Mouse (Mus musculus): ENCODE data around the gene Kif5c. TPM values are rescaled to one million over a fixed set of nuclear protein-coding genes. Genes with fewer than 3 reads are reported as not detected.

The Kif5c gene
- polyA plus RNA-seq, 1 experiment from 2014 or later = 11.3 TPM

DNA sequence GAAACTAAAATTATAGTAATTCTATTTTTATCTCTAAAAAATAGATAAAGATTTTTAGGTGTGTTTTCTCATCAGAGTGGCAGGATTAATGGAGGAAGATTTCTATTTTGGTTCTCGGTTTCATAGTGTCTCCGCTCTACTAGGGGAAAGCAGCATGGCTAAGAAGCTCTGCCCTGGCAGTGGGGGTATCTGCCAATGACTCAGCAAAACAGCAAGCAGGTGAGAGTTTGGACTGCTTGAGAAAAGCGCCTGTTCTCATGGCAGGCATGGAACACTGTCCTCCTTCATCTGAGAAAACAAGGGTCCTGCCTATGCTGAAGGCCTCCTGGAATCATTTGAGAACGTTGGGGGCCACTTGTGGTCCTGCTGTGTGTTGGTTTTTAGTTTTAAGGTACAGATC is 156.1 kb downstream of the Kif5c start:
- H3K27ac ChIP-seq (ENCODE audit: low read depth) = no peak overlapping the region
- 0 out of 2 replicates have a peak, but pooled peaks cover 3% of the 10 kb centered on the region for H3K4me1 ChIP-seq (replicated peaks; ENCODE audit: control insufficient read depth, insufficient read depth, low read length)
- H3K9me3 ChIP-seq (ENCODE audit: control insufficient read depth, low read length) = no peaks in the 10 kb centered on the region
- no peaks in the 10 kb centered on the region for H3K27me3 ChIP-seq (replicated peaks; ENCODE audit: control insufficient read depth, insufficient read depth, low read length)
- 83% methylated on average over 4 of the region's 4 CpGs for WGBS
- H3K9ac ChIP-seq (ENCODE audit: low read length) = no peak overlapping the region
- no peaks in the 10 kb centered on the region for H3K36me3 ChIP-seq (ENCODE audit: control insufficient read depth, insufficient read depth, low read length)
- H3K4me2 ChIP-seq (ENCODE audit: low read length) = no peak overlapping the region
- ATAC-seq (replicated peaks; ENCODE audit: low FRiP score, low TSS enrichment, low read depth) (no peak), DNase-seq (ENCODE audit: low spot score) (no peak)
- H3K4me3 ChIP-seq (ENCODE audit: low read depth, low read length) = no peak overlapping the region

DNA sequence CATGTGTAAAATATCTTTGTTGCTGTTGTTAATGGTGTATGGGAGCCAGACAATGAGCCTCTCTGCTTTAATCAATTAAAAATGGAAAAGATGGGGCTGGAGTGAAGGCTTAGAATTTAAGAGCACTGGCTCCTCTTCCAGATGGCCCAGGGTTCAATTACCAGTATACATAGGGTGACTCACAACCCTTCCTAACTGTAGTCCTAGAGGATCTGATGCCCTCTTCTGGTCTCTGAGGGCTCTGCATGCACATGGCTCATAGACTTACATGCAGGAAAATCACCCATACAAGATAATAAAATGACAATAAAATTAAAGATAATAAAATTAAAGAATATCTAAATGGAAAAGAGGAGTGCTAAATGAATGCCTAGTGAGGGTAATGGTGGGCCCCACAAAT is 156.6 kb downstream of the Kif5c start:
- 0 out of 2 replicates have a peak, but pooled peaks cover 3% of the 10 kb centered on the region for H3K4me1 ChIP-seq (replicated peaks; ENCODE audit: control insufficient read depth, insufficient read depth, low read length)
- no peak overlapping the region for H3K27ac ChIP-seq (ENCODE audit: low read depth)
- H3K9ac ChIP-seq (ENCODE audit: low read length) = no peak overlapping the region
- H3K9me3 ChIP-seq (ENCODE audit: control insufficient read depth, low read length) = no peaks in the 10 kb centered on the region
- H3K27me3 ChIP-seq (replicated peaks; ENCODE audit: control insufficient read depth, insufficient read depth, low read length) = no peaks in the 10 kb centered on the region
- H3K4me3 ChIP-seq (ENCODE audit: low read depth, low read length) = no peak overlapping the region
- no peak overlapping the region for H3K4me2 ChIP-seq (ENCODE audit: low read length)
- no peak for ATAC-seq (replicated peaks; ENCODE audit: low FRiP score, low TSS enrichment, low read depth)
- no peaks in the 10 kb centered on the region for H3K36me3 ChIP-seq (ENCODE audit: control insufficient read depth, insufficient read depth, low read length)
- no peak for DNase-seq (ENCODE audit: low spot score)

DNA sequence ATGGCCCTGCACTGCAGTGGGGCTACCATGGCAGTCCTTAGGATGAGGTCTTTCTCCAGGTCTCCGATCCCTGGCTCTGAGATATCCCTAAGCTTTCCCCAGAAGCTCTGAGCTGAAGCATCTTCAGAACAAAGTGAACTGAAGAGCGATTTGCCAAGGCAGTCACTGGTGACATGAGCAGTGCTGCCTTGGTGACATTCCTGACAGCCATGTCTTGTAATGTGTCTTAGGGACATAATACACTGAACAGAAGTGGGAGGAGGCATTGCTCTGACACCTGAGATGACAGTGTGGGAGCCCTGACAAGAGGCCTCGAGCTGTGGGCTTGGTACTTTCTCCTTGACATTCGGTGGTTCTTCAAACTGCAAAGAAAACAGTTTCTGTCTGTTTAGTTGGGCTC is 157.3 kb downstream of the Kif5c start:
- 81% methylated on average over 4 of the region's 4 CpGs for WGBS
- Histone ChIP-seq H3K27ac (ENCODE audit: low read depth) (no peak overlapping the region), H3K9ac (ENCODE audit: low read length) (no peak overlapping the region), H3K27me3 (replicated peaks; ENCODE audit: control insufficient read depth, insufficient read depth, low read length) (no peaks in the 10 kb centered on the region), H3K36me3 (ENCODE audit: control insufficient read depth, insufficient read depth, low read length) (no peaks in the 10 kb centered on the region), H3K4me2 (ENCODE audit: low read length) (no peak overlapping the region), H3K4me3 (ENCODE audit: low read depth, low read length) (no peak overlapping the region), H3K9me3 (ENCODE audit: control insufficient read depth, low read length) (no peaks in the 10 kb centered on the region), H3K4me1 (replicated peaks; ENCODE audit: control insufficient read depth, insufficient read depth, low read length) (no peaks in the 10 kb centered on the region)
- DNase-seq (ENCODE audit: low spot score) = no peak
- ATAC-seq (replicated peaks; ENCODE audit: low FRiP score, low TSS enrichment, low read depth) = no peak

- H3K27me3 ChIP-seq (replicated peaks; ENCODE audit: control insufficient read depth, insufficient read depth, low read length) = peaks cover 29% of the 10 kb centered on the region
- peak; percentile 85 for ATAC-seq (replicated peaks; ENCODE audit: low FRiP score, low TSS enrichment, low read depth)
- no peak within 1 kb of the TSS for H3K27ac ChIP-seq (ENCODE audit: low read depth)
- WGBS = under 1% methylated on average over 77 of the region's 79 CpGs
- no peaks in the 10 kb centered on the region for H3K36me3 ChIP-seq (ENCODE audit: control insufficient read depth, insufficient read depth, low read length)
- DNase-seq (ENCODE audit: low spot score) = peak; percentile 76
- H3K9ac ChIP-seq (ENCODE audit: low read length) = peak within 1 kb of the TSS; percentile 54
- peak within 1 kb of the TSS; percentile 100 for H3K4me2 ChIP-seq (ENCODE audit: low read length)
- no peaks in the 10 kb centered on the region for H3K9me3 ChIP-seq (ENCODE audit: control insufficient read depth, low read length)
- no peaks in the 10 kb centered on the region for H3K4me1 ChIP-seq (replicated peaks; ENCODE audit: control insufficient read depth, insufficient read depth, low read length)
- H3K4me3 ChIP-seq (ENCODE audit: low read depth, low read length) = peak within 1 kb of the TSS; percentile 57
Measured at GRCm38 (mm10) chr2:49787376-49788050, 168.4 kb downstream of the Kif5c start, which contains the start of gene Lypd6b. Gene Lypd6b (plus strand): TSS chr2:49787688.

DNA sequence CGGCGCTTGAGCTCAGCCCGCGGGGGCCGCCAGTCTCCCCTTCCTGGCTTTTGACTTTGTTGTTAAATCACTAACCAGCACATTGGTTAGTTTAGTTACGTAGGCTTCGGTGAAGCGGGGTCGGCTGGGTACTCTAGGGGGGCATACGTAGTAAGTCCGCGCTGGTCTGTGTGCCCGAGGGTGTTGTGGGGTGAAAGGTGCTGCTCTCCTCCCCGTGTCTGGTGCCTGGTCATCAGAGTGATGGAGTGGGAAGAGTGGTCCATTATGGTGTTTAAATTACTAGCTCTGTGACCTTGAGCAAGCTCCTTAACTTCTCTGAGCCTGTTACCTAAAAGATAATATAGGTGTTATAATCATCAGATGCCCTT is 168.9 kb downstream of the Kif5c start:
- no peaks in the 10 kb centered on the region for H3K9me3 ChIP-seq (ENCODE audit: control insufficient read depth, low read length)
- 1% methylated on average over 14 of the region's 14 CpGs for WGBS

GRCm38 (mm10) chr2:49788643-49789042 is 169.5 kb downstream of the Kif5c start:
- ATAC-seq (replicated peaks; ENCODE audit: low FRiP score, low TSS enrichment, low read depth) = no peak
- 26% methylated on average over 3 of the region's 3 CpGs for WGBS
- H3K4me3 ChIP-seq (ENCODE audit: low read depth, low read length) = no peak overlapping the region

More for the DNA sequence above, 168.9 kb downstream of the Kif5c start:
- ATAC-seq (replicated peaks; ENCODE audit: low FRiP score, low TSS enrichment, low read depth) = 0 out of 2 replicates have a peak, but pooled peaks have one; percentile 19
- no peaks in the 10 kb centered on the region for H3K36me3 ChIP-seq (ENCODE audit: control insufficient read depth, insufficient read depth, low read length)
- H3K4me3 ChIP-seq (ENCODE audit: low read depth, low read length) = peak overlapping the region; percentile 57
- H3K4me1 ChIP-seq (replicated peaks; ENCODE audit: control insufficient read depth, insufficient read depth, low read length) = no peaks in the 10 kb centered on the region
- H3K4me2 ChIP-seq (ENCODE audit: low read length) = peak overlapping the region; percentile 100
- peaks cover 29% of the 10 kb centered on the region for H3K27me3 ChIP-seq (replicated peaks; ENCODE audit: control insufficient read depth, insufficient read depth, low read length)
- DNase-seq (ENCODE audit: low spot score) = no peak
- H3K27ac ChIP-seq (ENCODE audit: low read depth) = no peak overlapping the region
- peak overlapping the region; percentile 54 for H3K9ac ChIP-seq (ENCODE audit: low read length)

GRCm38 (mm10) chr2:49789078-49789477 is 170.0 kb downstream of the Kif5c start:
- Histone ChIP-seq H3K4me2 (ENCODE audit: low read length) (no peak overlapping the region), H3K9me3 (ENCODE audit: control insufficient read depth, low read length) (no peaks in the 10 kb centered on the region), H3K27me3 (replicated peaks; ENCODE audit: control insufficient read depth, insufficient read depth, low read length) (peaks cover 29% of the 10 kb centered on the region), H3K36me3 (ENCODE audit: control insufficient read depth, insufficient read depth, low read length) (no peaks in the 10 kb centered on the region), H3K9ac (ENCODE audit: low read length) (no peak overlapping the region), H3K27ac (ENCODE audit: low read depth) (no peak overlapping the region), H3K4me3 (ENCODE audit: low read depth, low read length) (no peak overlapping the region), H3K4me1 (replicated peaks; ENCODE audit: control insufficient read depth, insufficient read depth, low read length) (no peaks in the 10 kb centered on the region)
- ATAC-seq (replicated peaks; ENCODE audit: low FRiP score, low TSS enrichment, low read depth) (no peak), DNase-seq (ENCODE audit: low spot score) (no peak)
- 78% methylated on average over 6 of the region's 6 CpGs for WGBS

More at GRCm38 (mm10) chr2:49788643-49789042, 169.5 kb downstream of the Kif5c start:
- peaks cover 29% of the 10 kb centered on the region for H3K27me3 ChIP-seq (replicated peaks; ENCODE audit: control insufficient read depth, insufficient read depth, low read length)
- no peak for DNase-seq (ENCODE audit: low spot score)
- peak overlapping the region; percentile 100; the same call in 1 of the 2 replicates for H3K4me2 ChIP-seq (ENCODE audit: low read length)
- no peak overlapping the region for H3K27ac ChIP-seq (ENCODE audit: low read depth)
- no peaks in the 10 kb centered on the region for H3K9me3 ChIP-seq (ENCODE audit: control insufficient read depth, low read length)
- H3K36me3 ChIP-seq (ENCODE audit: control insufficient read depth, insufficient read depth, low read length) = no peaks in the 10 kb centered on the region
- no peak overlapping the region for H3K9ac ChIP-seq (ENCODE audit: low read length)
- H3K4me1 ChIP-seq (replicated peaks; ENCODE audit: control insufficient read depth, insufficient read depth, low read length) = no peaks in the 10 kb centered on the region

GRCm38 (mm10) chr2:49789504-49789903 is 170.4 kb downstream of the Kif5c start:
- Histone ChIP-seq H3K36me3 (ENCODE audit: control insufficient read depth, insufficient read depth, low read length) (no peaks in the 10 kb centered on the region), H3K9me3 (ENCODE audit: control insufficient read depth, low read length) (no peaks in the 10 kb centered on the region), H3K4me1 (replicated peaks; ENCODE audit: control insufficient read depth, insufficient read depth, low read length) (no peaks in the 10 kb centered on the region), H3K4me2 (ENCODE audit: low read length) (no peak overlapping the region), H3K4me3 (ENCODE audit: low read depth, low read length) (no peak overlapping the region), H3K27me3 (replicated peaks; ENCODE audit: control insufficient read depth, insufficient read depth, low read length) (peaks cover 29% of the 10 kb centered on the region), H3K9ac (ENCODE audit: low read length) (no peak overlapping the region), H3K27ac (ENCODE audit: low read depth) (no peak overlapping the region)
- WGBS = 86% methylated on average over 5 of the region's 5 CpGs
- no peak for DNase-seq (ENCODE audit: low spot score)
- no peak for ATAC-seq (replicated peaks; ENCODE audit: low FRiP score, low TSS enrichment, low read depth)

Data from intestine, embryonic 14.5 days (tissue).